Mouse (Mus musculus): ENCODE measurements at regions not wholly inside any gene's neighbourhood (a gene's known extent, or its start where the extent isn't known, plus 50 kb on each side); places are given as distances from the start of the nearest gene placed in this dataset.
A peak's percentile ranks its signal among the peaks of the same experiment; 100 is the strongest.

- Histone ChIP-seq H3K27ac (ENCODE audit: low read depth, low read length) (no peak overlapping the region), H3K9ac (ENCODE audit: low read length) (no peak overlapping the region), H3K4me3 (ENCODE audit: low read depth, low read length) (no peak overlapping the region), H3K4me2 (ENCODE audit: low read length) (no peak overlapping the region), H3K27me3 (replicated peaks; ENCODE audit: control insufficient read depth, insufficient read depth, low read length) (no peaks in the 10 kb centered on the region), H3K4me1 (ENCODE audit: control insufficient read depth, insufficient read depth, low read length) (no peaks in the 10 kb centered on the region), H3K36me3 (ENCODE audit: control insufficient read depth, insufficient read depth, low read length) (no peaks in the 10 kb centered on the region), H3K9me3 (replicated peaks; ENCODE audit: control insufficient read depth, low read length) (no peaks in the 10 kb centered on the region)
- WGBS, result 88% methylated on average over 11 of the region's 11 CpGs
- no peak for ATAC-seq
- DNase-seq (ENCODE audit: low spot score), result no peak
Observed at GRCm38 (mm10) chr2:143199583-143200249, 121.4 kb downstream of the Otor start.

GRCm38 (mm10) chr2:143206053-143206452 lies 127.8 kb downstream of the Otor start:
- DNase-seq (ENCODE audit: low spot score), result no peak
- Histone ChIP-seq H3K9me3 (replicated peaks; ENCODE audit: control insufficient read depth, low read length) (no peaks in the 10 kb centered on the region), H3K36me3 (ENCODE audit: control insufficient read depth, insufficient read depth, low read length) (no peaks in the 10 kb centered on the region), H3K9ac (ENCODE audit: low read length) (no peak overlapping the region), H3K4me1 (ENCODE audit: control insufficient read depth, insufficient read depth, low read length) (no peaks in the 10 kb centered on the region), H3K27me3 (replicated peaks; ENCODE audit: control insufficient read depth, insufficient read depth, low read length) (no peaks in the 10 kb centered on the region), H3K4me3 (ENCODE audit: low read depth, low read length) (no peak overlapping the region), H3K4me2 (ENCODE audit: low read length) (no peak overlapping the region), H3K27ac (ENCODE audit: low read depth, low read length) (no peak overlapping the region)
- no peak for ATAC-seq

DNA sequence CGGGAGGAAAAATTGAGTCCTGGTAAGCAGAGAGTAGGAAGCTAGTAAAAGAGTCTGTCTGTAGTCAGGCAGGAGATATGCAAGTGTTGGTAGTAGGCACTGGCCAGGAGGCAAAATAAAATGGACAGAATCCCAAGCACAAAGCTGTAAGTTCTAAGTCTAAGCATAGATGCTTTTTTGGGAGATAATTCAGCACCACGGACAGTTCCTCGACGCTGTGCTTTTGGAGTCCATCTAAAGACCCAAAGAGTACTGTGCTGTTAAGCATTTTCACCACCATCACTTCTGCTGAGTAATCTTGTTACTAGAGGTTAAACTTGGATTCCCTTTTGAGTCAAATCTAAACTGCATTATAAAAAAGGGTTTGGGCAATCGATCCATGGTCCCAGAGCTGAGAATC lies 128.9 kb downstream of the Otor start:
- Histone ChIP-seq H3K4me2 (ENCODE audit: low read length) (no peak overlapping the region), H3K27ac (ENCODE audit: low read depth, low read length) (no peak overlapping the region), H3K36me3 (ENCODE audit: control insufficient read depth, insufficient read depth, low read length) (no peaks in the 10 kb centered on the region), H3K9ac (ENCODE audit: low read length) (no peak overlapping the region), H3K27me3 (replicated peaks; ENCODE audit: control insufficient read depth, insufficient read depth, low read length) (no peaks in the 10 kb centered on the region), H3K4me3 (ENCODE audit: low read depth, low read length) (no peak overlapping the region), H3K9me3 (replicated peaks; ENCODE audit: control insufficient read depth, low read length) (no peaks in the 10 kb centered on the region), H3K4me1 (ENCODE audit: control insufficient read depth, insufficient read depth, low read length) (no peaks in the 10 kb centered on the region)
- DNase-seq (ENCODE audit: low spot score) (peak; percentile 58), ATAC-seq (no peak)
- WGBS, result 45% methylated on average over 5 of the region's 5 CpGs

GRCm38 (mm10) chr2:143217251-143217650 lies 139.0 kb downstream of the Otor start:
- H3K9me3 ChIP-seq (replicated peaks; ENCODE audit: control insufficient read depth, low read length), result no peaks in the 10 kb centered on the region
- no peak for DNase-seq (ENCODE audit: low spot score)
- no peaks in the 10 kb centered on the region for H3K27me3 ChIP-seq (replicated peaks; ENCODE audit: control insufficient read depth, insufficient read depth, low read length)
- WGBS, result 87% methylated on average over 5 of the region's 5 CpGs
- H3K4me1 ChIP-seq (ENCODE audit: control insufficient read depth, insufficient read depth, low read length), result no peaks in the 10 kb centered on the region
- H3K4me3 ChIP-seq (ENCODE audit: low read depth, low read length), result no peak overlapping the region
- H3K4me2 ChIP-seq (ENCODE audit: low read length), result no peak overlapping the region
- no peaks in the 10 kb centered on the region for H3K36me3 ChIP-seq (ENCODE audit: control insufficient read depth, insufficient read depth, low read length)
- ATAC-seq, result no peak
- no peak overlapping the region for H3K9ac ChIP-seq (ENCODE audit: low read length)
- no peak overlapping the region for H3K27ac ChIP-seq (ENCODE audit: low read depth, low read length)

- DNase-seq (ENCODE audit: low spot score), result peak; percentile 75
- no peaks in the 10 kb centered on the region for H3K4me1 ChIP-seq (ENCODE audit: control insufficient read depth, insufficient read depth, low read length)
Observed at GRCm38 (mm10) chr2:143217760-143218358, 139.6 kb downstream of the Otor start.

GRCm38 (mm10) chr2:143222326-143222725 lies 144.1 kb downstream of the Otor start:
- Histone ChIP-seq H3K9ac (ENCODE audit: low read length) (no peak overlapping the region), H3K4me3 (ENCODE audit: low read depth, low read length) (no peak overlapping the region), H3K27ac (ENCODE audit: low read depth, low read length) (no peak overlapping the region), H3K27me3 (replicated peaks; ENCODE audit: control insufficient read depth, insufficient read depth, low read length) (no peaks in the 10 kb centered on the region), H3K4me1 (ENCODE audit: control insufficient read depth, insufficient read depth, low read length) (no peaks in the 10 kb centered on the region), H3K9me3 (replicated peaks; ENCODE audit: control insufficient read depth, low read length) (no peaks in the 10 kb centered on the region), H3K4me2 (ENCODE audit: low read length) (no peak overlapping the region), H3K36me3 (ENCODE audit: control insufficient read depth, insufficient read depth, low read length) (no peaks in the 10 kb centered on the region)
- ATAC-seq (no peak), DNase-seq (ENCODE audit: low spot score) (no peak)
- 84% methylated on average over 1 of the region's 1 CpGs for WGBS

More at GRCm38 (mm10) chr2:143217760-143218358, 139.6 kb downstream of the Otor start:
- Histone ChIP-seq H3K9me3 (replicated peaks; ENCODE audit: control insufficient read depth, low read length) (no peaks in the 10 kb centered on the region), H3K9ac (ENCODE audit: low read length) (no peak overlapping the region), H3K4me2 (ENCODE audit: low read length) (no peak overlapping the region), H3K4me3 (ENCODE audit: low read depth, low read length) (no peak overlapping the region), H3K27ac (ENCODE audit: low read depth, low read length) (no peak overlapping the region), H3K36me3 (ENCODE audit: control insufficient read depth, insufficient read depth, low read length) (no peaks in the 10 kb centered on the region), H3K27me3 (replicated peaks; ENCODE audit: control insufficient read depth, insufficient read depth, low read length) (no peaks in the 10 kb centered on the region)
- peak; percentile 84 for ATAC-seq
- 49% methylated on average over 5 of the region's 5 CpGs for WGBS

- ATAC-seq (no peak), DNase-seq (ENCODE audit: low spot score) (no peak)
- Histone ChIP-seq H3K4me1 (ENCODE audit: control insufficient read depth, insufficient read depth, low read length) (no peaks in the 10 kb centered on the region), H3K36me3 (ENCODE audit: control insufficient read depth, insufficient read depth, low read length) (no peaks in the 10 kb centered on the region), H3K9me3 (replicated peaks; ENCODE audit: control insufficient read depth, low read length) (no peaks in the 10 kb centered on the region), H3K4me3 (ENCODE audit: low read depth, low read length) (no peak overlapping the region), H3K27ac (ENCODE audit: low read depth, low read length) (no peak overlapping the region), H3K4me2 (ENCODE audit: low read length) (no peak overlapping the region), H3K9ac (ENCODE audit: low read length) (no peak overlapping the region), H3K27me3 (replicated peaks; ENCODE audit: control insufficient read depth, insufficient read depth, low read length) (no peaks in the 10 kb centered on the region)
- WGBS, result 67% methylated on average over 4 of the region's 4 CpGs
Observed at GRCm38 (mm10) chr2:143224410-143225130, 146.3 kb downstream of the Otor start.

DNA sequence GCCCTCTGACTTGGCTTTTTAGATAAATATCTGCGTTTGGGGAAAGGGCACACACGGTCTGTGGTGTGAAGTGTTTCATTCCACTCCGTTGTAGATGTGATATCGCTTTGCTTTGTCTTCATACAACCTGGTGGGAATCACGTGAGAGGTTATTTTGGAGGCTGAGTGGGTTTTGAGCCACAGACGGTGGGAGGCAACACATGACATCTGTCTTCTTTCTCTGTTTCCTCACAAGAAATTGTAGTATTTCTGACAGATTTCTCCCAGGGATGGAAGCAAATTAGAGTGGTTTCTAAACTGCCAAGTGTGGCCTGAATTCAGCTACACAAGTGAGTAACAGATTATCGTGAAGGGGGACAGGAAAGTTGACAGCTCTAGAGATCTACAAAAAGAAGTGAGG lies 155.5 kb downstream of the Otor start:
- no peak overlapping the region for H3K9ac ChIP-seq (ENCODE audit: low read length)
- H3K4me2 ChIP-seq (ENCODE audit: low read length), result no peak overlapping the region
- no peaks in the 10 kb centered on the region for H3K4me1 ChIP-seq (ENCODE audit: control insufficient read depth, insufficient read depth, low read length)
- H3K27ac ChIP-seq (ENCODE audit: low read depth, low read length), result no peak overlapping the region
- no peaks in the 10 kb centered on the region for H3K27me3 ChIP-seq (replicated peaks; ENCODE audit: control insufficient read depth, insufficient read depth, low read length)
- no peaks in the 10 kb centered on the region for H3K36me3 ChIP-seq (ENCODE audit: control insufficient read depth, insufficient read depth, low read length)
- H3K4me3 ChIP-seq (ENCODE audit: low read depth, low read length), result no peak overlapping the region
- ATAC-seq, result no peak
- H3K9me3 ChIP-seq (replicated peaks; ENCODE audit: control insufficient read depth, low read length), result no peaks in the 10 kb centered on the region
- DNase-seq (ENCODE audit: low spot score), result no peak
- WGBS, result 80% methylated on average over 7 of the region's 7 CpGs

GRCm38 (mm10) chr2:143240274-143240673 lies 162.0 kb downstream of the Otor start:
- no peak overlapping the region for H3K9ac ChIP-seq (ENCODE audit: low read length)
- H3K4me1 ChIP-seq (ENCODE audit: control insufficient read depth, insufficient read depth, low read length), result no peaks in the 10 kb centered on the region
- H3K27ac ChIP-seq (ENCODE audit: low read depth, low read length), result no peak overlapping the region
- no peak overlapping the region for H3K4me2 ChIP-seq (ENCODE audit: low read length)
- WGBS, result 85% methylated on average over 4 of the region's 4 CpGs
- H3K36me3 ChIP-seq (ENCODE audit: control insufficient read depth, insufficient read depth, low read length), result no peaks in the 10 kb centered on the region
- no peaks in the 10 kb centered on the region for H3K9me3 ChIP-seq (replicated peaks; ENCODE audit: control insufficient read depth, low read length)
- H3K4me3 ChIP-seq (ENCODE audit: low read depth, low read length), result no peak overlapping the region
- H3K27me3 ChIP-seq (replicated peaks; ENCODE audit: control insufficient read depth, insufficient read depth, low read length), result no peaks in the 10 kb centered on the region
- ATAC-seq, result no peak
- DNase-seq (ENCODE audit: low spot score), result no peak
